Mouse (Mus musculus) limb, embryonic 13.5 days (tissue): ENCODE measurements around the gene Plcd3. TPM values are rescaled to one million over a fixed set of nuclear protein-coding genes. Genes with fewer than 3 reads are reported as not detected.
A peak's percentile ranks its signal among the peaks of the same experiment; 100 is the strongest.

Source experiments
- ATAC-seq: fragments of 200-750 bp; cut with Nextera tagmentation; 2 replicates; pipeline ENCODE4 v1.8.0; 2017; ENCODE audit warnings: low read depth, moderate number of reproducible peaks, moderate TSS enrichment; ENCODE audit not compliant: low FRiP score
- H3K27ac ChIP-seq: fragments of 300-500 bp; sonication (generic); 2 replicates; pipeline ENCODE4 v1.5.1; 2015; ENCODE audit warnings: inconsistent platforms, mild to moderate bottlenecking, moderate library complexity
- H3K27me3 ChIP-seq: fragments of 300-500 bp; sonication (generic); 2 replicates; pipeline ENCODE4 v1.6.1; 2015; ENCODE audit warnings: mild to moderate bottlenecking, inconsistent platforms
- H3K36me3 ChIP-seq: fragments of 300-500 bp; sonication (generic); 2 replicates; pipeline ENCODE4 v1.6.1; 2015; ENCODE audit warnings: inconsistent platforms, mild to moderate bottlenecking, moderate library complexity
- H3K4me1 ChIP-seq: fragments of 300-500 bp; sonication (generic); 2 replicates; pipeline ENCODE4 v1.6.1; 2015; ENCODE audit warnings: inconsistent platforms
- H3K4me2 ChIP-seq: fragments of 300-500 bp; sonication (generic); replicated peaks from 2 replicates; pipeline ENCODE4 v1.6.1; 2015; ENCODE audit warnings: inconsistent platforms, mild to moderate bottlenecking, moderate library complexity
- H3K4me3 ChIP-seq: fragments of 300-500 bp; sonication (generic); 2 replicates; pipeline ENCODE4 v1.5.1; 2015; ENCODE audit warnings: moderate library complexity, mild to moderate bottlenecking, inconsistent platforms
- H3K9ac ChIP-seq: fragments of 300-500 bp; sonication (generic); 2 replicates; pipeline ENCODE4 v1.6.1; 2015; ENCODE audit warnings: mild to moderate bottlenecking, inconsistent platforms
- H3K9me3 ChIP-seq: fragments of 300-500 bp; sonication (generic); 2 replicates; pipeline ENCODE4 v1.6.1; 2016; ENCODE audit warnings: inconsistent platforms
- WGBS: fragments of 180-500 bp; shearing (Covaris S2); methylation state at CpG from one replicate; pipeline ENCODE4 v1.1.7; 2015; 5-methylcytosine and 5-hydroxymethylcytosine counted together
- polyA plus RNA-seq: library from polyadenylated mRNA; unstranded; fragments of >200 nt; fragmentation: Nextera tagmentation; extraction: Ambion mirVana; gene quantifications from 2 replicates; pipeline ENCODE4 v1.2.1, GENCODE M21; 2015

Gene Plcd3
- polyA plus RNA-seq, 1 experiment from 2014 or later: 4.8 TPM

DNA sequence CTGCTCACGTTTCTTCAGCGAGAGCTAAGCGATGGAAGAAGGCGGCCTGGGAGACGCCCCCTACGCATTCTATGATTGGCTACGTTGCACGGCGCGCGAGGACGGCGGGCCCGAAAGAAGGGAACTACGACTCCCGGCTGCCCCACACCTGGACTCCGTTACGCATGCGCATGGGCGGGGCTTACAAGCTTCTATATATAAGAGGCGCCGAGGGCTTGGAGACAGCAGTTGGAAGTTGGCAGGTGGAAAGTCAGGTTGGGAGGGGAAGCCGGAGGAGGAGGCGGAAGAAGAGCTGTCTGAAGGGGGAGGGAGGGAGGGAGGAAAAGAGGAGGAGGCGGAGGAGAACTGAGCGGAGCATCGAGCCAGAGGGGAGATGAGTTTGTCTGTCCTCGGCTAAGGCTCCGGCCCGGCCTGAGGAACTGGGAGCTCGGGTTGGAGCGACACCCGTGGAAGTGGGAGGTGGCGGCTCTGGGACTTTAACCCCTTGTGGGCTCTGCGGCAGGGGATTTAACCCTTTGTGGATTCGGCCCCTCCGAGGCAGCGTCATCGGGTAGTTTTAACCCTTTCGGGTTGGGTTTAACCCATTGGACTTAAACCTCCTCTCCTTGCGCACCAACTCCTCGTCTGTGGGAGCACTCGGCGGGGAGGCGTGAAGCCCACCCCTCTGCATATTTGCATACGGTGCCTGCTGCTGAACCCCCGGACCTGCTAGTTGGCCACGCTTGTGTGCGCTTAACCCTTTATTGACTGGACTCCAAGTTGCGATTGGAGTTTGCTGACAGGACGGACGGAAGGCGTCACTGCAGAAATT, 14.8 kb upstream of the Plcd3 start, which contains the start of gene Hexim1:
Hexim1 (plus strand) TSS at position 224 of the 811 bp plus-strand sequence.
- ATAC-seq: peak; percentile 93

GRCm38 (mm10) chr11:103115163-103116007, 13.9 kb upstream of the Plcd3 start:
- ATAC-seq: 0 out of 2 replicates have a peak, but pooled peaks have one; percentile 42
- Histone ChIP-seq H3K36me3 (no peaks in the 10 kb centered on the region), H3K27ac (peak overlapping the region; percentile 94), H3K27me3 (0 out of 2 replicates have a peak, but pooled peaks cover 6% of the 10 kb centered on the region), H3K9ac (peak overlapping the region; percentile 83), H3K4me2 (peak overlapping the region; percentile 72), H3K4me3 (peak overlapping the region; percentile 73), H3K4me1 (peaks cover 40% of the 10 kb centered on the region), H3K9me3 (no peaks in the 10 kb centered on the region)
- WGBS: 1% methylated on average over 34 of the region's 34 CpGs

More for the DNA sequence above, 14.8 kb upstream of the Plcd3 start, which contains the start of gene Hexim1:
- Histone ChIP-seq H3K9me3 (no peaks in the 10 kb centered on the region), H3K4me3 (peak within 1 kb of the TSS; percentile 73), H3K27me3 (0 out of 2 replicates have a peak, but pooled peaks cover 2% of the 10 kb centered on the region), H3K4me2 (peak within 1 kb of the TSS; percentile 80), H3K27ac (peak within 1 kb of the TSS; percentile 94), H3K4me1 (peaks cover 37% of the 10 kb centered on the region), H3K9ac (peak within 1 kb of the TSS; percentile 83), H3K36me3 (no peaks in the 10 kb centered on the region)
- under 1% methylated on average over 53 of the region's 53 CpGs for whole genome bisulfite sequencing

DNA sequence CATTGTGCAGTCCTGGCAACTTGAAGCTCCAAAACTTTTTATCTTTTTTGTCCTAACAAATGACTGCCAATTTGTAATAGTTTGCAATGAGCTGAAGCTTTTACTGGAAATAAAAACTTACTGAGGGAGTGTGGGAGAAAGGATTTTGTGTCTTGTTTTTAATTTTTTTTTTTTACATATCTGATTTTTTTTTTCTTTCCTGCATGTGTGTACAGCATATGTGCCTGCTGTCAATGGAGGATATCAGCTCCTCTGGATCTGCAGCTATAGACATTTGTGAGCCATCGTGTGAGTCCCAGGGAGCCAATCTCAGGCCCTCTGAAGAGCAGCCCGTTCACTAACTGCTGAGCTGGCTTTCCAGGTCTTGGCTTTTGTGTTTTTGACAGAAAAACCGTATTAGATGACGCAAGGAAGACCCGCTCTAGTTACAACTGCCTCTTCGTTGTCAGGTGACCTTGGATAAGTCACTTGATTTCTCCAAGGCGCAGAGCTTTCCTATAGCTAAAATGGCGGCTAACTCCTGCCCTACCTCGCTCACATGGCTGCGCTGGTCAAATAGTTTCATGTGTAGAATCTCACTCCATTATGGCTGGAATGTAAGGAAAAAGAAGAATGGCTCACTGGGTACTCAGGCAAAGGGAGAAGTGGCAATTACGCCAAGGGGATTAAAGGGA, 12.9 kb upstream of the Plcd3 start:
- no peaks in the 10 kb centered on the region for H3K36me3 ChIP-seq
- ATAC-seq: no peak
- peaks cover 40% of the 10 kb centered on the region for H3K4me1 ChIP-seq
- peak overlapping the region; percentile 83 for H3K9ac ChIP-seq
- peak overlapping the region; percentile 73 for H3K4me3 ChIP-seq
- H3K4me2 ChIP-seq: peak overlapping the region; percentile 72
- 0 out of 2 replicates have a peak, but pooled peaks cover 6% of the 10 kb centered on the region for H3K27me3 ChIP-seq
- WGBS: 91% methylated on average over 11 of the region's 11 CpGs
- peak overlapping the region; percentile 94; the same call in 1 of the 2 replicates for H3K27ac ChIP-seq
- H3K9me3 ChIP-seq: no peaks in the 10 kb centered on the region

GRCm38 (mm10) chr11:103113771-103114170, 12.3 kb upstream of the Plcd3 start:
- H3K4me1 ChIP-seq: peaks cover 36% of the 10 kb centered on the region
- 67% methylated on average over 4 of the region's 4 CpGs for WGBS
- ATAC-seq: no peak
- no peak overlapping the region for H3K9ac ChIP-seq
- no peak overlapping the region for H3K27ac ChIP-seq
- H3K9me3 ChIP-seq: no peaks in the 10 kb centered on the region
- no peak overlapping the region for H3K4me3 ChIP-seq
- H3K4me2 ChIP-seq: no peak overlapping the region
- 0 out of 2 replicates have a peak, but pooled peaks cover 6% of the 10 kb centered on the region for H3K27me3 ChIP-seq
- no peaks in the 10 kb centered on the region for H3K36me3 ChIP-seq

DNA sequence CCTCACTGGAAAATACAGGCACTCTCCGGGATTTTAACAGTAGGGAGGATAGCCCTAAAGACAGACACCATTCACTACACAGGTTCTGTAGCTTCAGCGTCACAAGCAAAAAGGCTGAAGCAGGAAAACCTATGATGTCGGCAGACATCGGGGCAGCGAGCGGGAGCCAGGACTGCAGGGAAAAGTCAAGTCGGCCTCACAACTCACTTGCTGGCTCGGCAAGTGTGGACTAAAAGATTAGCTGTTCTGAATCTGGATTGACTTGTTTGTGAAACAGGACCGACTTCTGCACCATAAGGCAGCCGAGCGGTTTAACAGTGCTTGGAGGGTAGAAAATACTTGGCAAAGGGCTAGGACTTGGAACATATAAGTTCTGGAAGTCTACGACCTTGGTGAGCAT, 11.5 kb upstream of the Plcd3 start:
- H3K4me3 ChIP-seq: no peak overlapping the region
- 39% methylated on average over 12 of the region's 12 CpGs for WGBS

GRCm38 (mm10) chr11:103112552-103112912, 11.1 kb upstream of the Plcd3 start:
- H3K9me3 ChIP-seq: no peaks in the 10 kb centered on the region
- H3K4me3 ChIP-seq: peak overlapping the region; percentile 49
- peak overlapping the region; percentile 81 for H3K4me2 ChIP-seq
- H3K27me3 ChIP-seq: 0 out of 2 replicates have a peak, but pooled peaks cover 6% of the 10 kb centered on the region
- peak overlapping the region; percentile 70 for H3K9ac ChIP-seq
- peaks cover 29% of the 10 kb centered on the region for H3K4me1 ChIP-seq
- WGBS: 15% methylated on average over 9 of the region's 9 CpGs
- peak overlapping the region; percentile 58 for H3K27ac ChIP-seq
- H3K36me3 ChIP-seq: no peaks in the 10 kb centered on the region
- ATAC-seq: no peak

More for the DNA sequence above, 11.5 kb upstream of the Plcd3 start:
- Histone ChIP-seq H3K27ac (peak overlapping the region; percentile 58; the same call in 1 of the 2 replicates), H3K4me1 (peaks cover 29% of the 10 kb centered on the region), H3K9me3 (no peaks in the 10 kb centered on the region), H3K36me3 (no peaks in the 10 kb centered on the region), H3K4me2 (peak overlapping the region; percentile 81), H3K9ac (0 out of 2 replicates have a peak overlapping the region, but pooled peaks have one; percentile 70), H3K27me3 (0 out of 2 replicates have a peak, but pooled peaks cover 6% of the 10 kb centered on the region)
- no peak for ATAC-seq

DNA sequence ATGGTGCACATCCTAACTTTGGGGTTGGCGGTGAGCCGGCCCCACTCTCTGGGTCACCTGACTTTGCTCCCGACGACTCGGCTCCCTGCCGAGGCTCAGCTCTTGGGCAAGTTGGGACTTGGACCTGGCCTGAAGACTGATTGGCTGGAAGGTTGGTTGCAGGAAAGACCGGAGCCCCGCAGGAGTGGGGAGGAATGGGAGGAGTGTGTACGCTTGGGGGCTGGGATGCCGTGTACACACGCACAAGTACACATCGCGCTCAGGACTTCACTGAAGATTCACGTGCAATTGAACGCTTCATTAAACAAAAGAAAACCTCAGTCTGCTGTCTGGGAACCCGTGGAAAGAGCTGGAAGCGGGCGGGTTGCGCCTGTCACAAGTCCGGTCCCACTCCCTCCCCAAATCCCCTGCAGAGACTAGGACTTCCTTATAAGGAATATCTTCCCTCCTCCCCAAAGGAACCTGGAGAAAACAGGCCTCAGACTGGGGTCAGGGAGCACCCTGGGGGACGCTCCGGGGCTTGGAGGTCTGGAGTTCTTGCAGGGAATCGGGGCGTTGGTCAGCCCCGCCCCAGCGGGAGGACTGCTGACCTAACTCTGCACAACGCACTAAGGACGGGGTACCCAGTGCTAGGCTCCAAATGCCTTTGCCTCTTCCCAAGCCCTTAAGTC, 10.6 kb upstream of the Plcd3 start:
- Histone ChIP-seq H3K4me3 (peak overlapping the region; percentile 49), H3K27ac (peak overlapping the region; percentile 58), H3K9ac (peak overlapping the region; percentile 70), H3K4me1 (peaks cover 29% of the 10 kb centered on the region), H3K9me3 (no peaks in the 10 kb centered on the region), H3K27me3 (0 out of 2 replicates have a peak, but pooled peaks cover 6% of the 10 kb centered on the region), H3K36me3 (no peaks in the 10 kb centered on the region), H3K4me2 (peak overlapping the region; percentile 81)
- WGBS: 2% methylated on average over 28 of the region's 28 CpGs
- ATAC-seq: no peak

DNA sequence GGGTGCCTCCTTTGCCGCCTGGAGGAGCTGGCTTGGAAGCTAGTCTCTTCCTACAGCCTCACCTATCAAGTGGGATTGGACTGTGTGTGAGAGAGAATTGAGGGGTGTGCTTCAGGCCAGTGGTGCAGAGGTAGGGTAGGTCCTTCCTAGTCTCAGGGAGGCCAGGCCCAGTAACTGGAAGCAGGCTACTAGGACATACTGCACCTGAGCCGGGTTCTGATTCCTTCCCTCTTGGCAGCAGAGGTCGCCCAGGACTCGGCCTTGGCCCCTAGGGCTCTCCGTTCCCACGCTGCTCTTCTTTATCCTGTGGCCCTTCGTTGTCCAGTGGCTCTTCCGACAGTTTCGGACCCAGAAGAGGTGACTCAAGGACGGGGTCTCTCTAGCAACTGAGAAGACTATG, 9.8 kb upstream of the Plcd3 start:
- Histone ChIP-seq H3K4me3 (peak overlapping the region; percentile 49), H3K4me1 (peaks cover 29% of the 10 kb centered on the region), H3K9ac (peak overlapping the region; percentile 70), H3K9me3 (no peaks in the 10 kb centered on the region), H3K36me3 (no peaks in the 10 kb centered on the region), H3K27me3 (0 out of 2 replicates have a peak, but pooled peaks cover 6% of the 10 kb centered on the region), H3K27ac (peak overlapping the region; percentile 58; the same call in 1 of the 2 replicates), H3K4me2 (peak overlapping the region; percentile 81)
- WGBS: 17% methylated on average over 10 of the region's 10 CpGs
- no peak for ATAC-seq

DNA sequence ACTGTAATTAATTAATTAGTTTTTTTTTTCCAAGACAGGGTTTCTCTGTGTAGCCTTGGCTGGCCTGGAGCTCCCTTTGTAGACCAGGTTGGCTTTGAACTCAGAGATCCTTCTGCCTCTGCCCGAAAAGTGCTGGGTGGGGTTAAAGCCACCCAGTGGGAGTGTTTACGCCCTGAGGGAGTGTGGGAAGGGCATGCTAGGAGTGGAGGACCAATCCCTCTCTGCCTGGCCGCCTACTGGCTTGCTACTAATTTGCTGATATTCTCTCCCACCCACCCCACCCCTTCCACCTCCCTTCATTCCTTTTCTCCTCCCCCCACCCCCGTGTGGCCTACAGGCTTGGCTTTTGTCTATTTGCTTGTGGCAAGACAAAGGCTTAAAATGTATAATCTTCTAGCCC, 4.9 kb upstream of the Plcd3 start:
- Histone ChIP-seq H3K9ac (no peak overlapping the region), H3K9me3 (no peaks in the 10 kb centered on the region), H3K27me3 (peaks cover 27% of the 10 kb centered on the region), H3K27ac (no peak overlapping the region), H3K4me2 (no peak overlapping the region), H3K4me3 (no peak overlapping the region), H3K4me1 (peaks cover 21% of the 10 kb centered on the region), H3K36me3 (no peaks in the 10 kb centered on the region)
- no peak for ATAC-seq
- WGBS: 66% methylated on average over 4 of the region's 4 CpGs

- no peaks in the 10 kb centered on the region for H3K9me3 ChIP-seq
- H3K4me3 ChIP-seq: no peak overlapping the region
- no peak for ATAC-seq
- H3K9ac ChIP-seq: no peak overlapping the region
- H3K27me3 ChIP-seq: peaks cover 26% of the 10 kb centered on the region
- peaks cover 22% of the 10 kb centered on the region for H3K4me1 ChIP-seq
- no peaks in the 10 kb centered on the region for H3K36me3 ChIP-seq
- no peak overlapping the region for H3K4me2 ChIP-seq
- WGBS: 77% methylated on average over 6 of the region's 6 CpGs
- H3K27ac ChIP-seq: no peak overlapping the region
These were observed 4.4 kb upstream of the Plcd3 start for GRCm38 (mm10) chr11:103105810-103106209.

DNA sequence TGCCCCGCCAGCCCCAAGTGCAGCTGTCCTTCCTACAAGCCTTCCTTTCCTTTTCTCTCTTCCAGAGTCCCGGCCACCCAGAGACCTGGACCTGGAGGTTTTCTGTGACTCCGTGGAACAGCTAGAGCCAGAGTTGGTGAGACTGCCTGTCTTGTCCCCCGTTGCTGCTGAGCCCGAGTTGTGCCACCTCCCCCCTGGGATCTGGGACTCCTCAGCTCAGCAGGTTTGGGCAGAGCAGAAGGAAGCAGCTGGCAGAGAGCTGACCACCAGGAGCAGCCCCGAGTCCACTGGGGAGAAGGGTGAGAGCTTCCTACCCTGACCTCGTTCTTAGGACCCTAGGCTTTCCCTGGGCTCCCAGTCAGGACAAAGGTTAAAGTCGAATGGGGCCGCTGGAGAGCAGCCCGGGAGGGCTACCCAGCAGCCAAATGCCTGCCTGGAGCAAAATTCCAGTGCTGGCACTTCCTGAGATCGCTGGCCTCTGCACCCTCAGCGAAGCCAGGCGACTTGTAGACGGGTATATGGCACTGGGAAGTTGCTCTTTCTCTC, 3.8 kb upstream of the Plcd3 start:
- H3K9ac ChIP-seq: no peak overlapping the region
- ATAC-seq: no peak
- H3K36me3 ChIP-seq: no peaks in the 10 kb centered on the region
- no peaks in the 10 kb centered on the region for H3K9me3 ChIP-seq
- H3K4me3 ChIP-seq: no peak overlapping the region
- WGBS: 48% methylated on average over 14 of the region's 14 CpGs
- H3K27me3 ChIP-seq: peaks cover 31% of the 10 kb centered on the region
- H3K27ac ChIP-seq: no peak overlapping the region
- no peak overlapping the region for H3K4me2 ChIP-seq
- H3K4me1 ChIP-seq: peaks cover 22% of the 10 kb centered on the region
